Mouse (Mus musculus) ovary, adult 2 months (tissue): ENCODE results near the gene Plekha1. TPM values are rescaled to one million over a fixed set of nuclear protein-coding genes. Genes with fewer than 3 reads are reported as not detected.

Source experiments
- polyA plus RNA-seq: library from polyadenylated mRNA; depleted of rRNA; stranded (reverse); fragments of >200 nt; gene quantifications from 2 replicates; pipeline ENCODE4 v1.2.3, GENCODE M21; 2012; rRNA removed

Plekha1 gene
- 38.5 and 38.7 TPM in 2 replicates for polyA plus RNA-seq

DNA sequence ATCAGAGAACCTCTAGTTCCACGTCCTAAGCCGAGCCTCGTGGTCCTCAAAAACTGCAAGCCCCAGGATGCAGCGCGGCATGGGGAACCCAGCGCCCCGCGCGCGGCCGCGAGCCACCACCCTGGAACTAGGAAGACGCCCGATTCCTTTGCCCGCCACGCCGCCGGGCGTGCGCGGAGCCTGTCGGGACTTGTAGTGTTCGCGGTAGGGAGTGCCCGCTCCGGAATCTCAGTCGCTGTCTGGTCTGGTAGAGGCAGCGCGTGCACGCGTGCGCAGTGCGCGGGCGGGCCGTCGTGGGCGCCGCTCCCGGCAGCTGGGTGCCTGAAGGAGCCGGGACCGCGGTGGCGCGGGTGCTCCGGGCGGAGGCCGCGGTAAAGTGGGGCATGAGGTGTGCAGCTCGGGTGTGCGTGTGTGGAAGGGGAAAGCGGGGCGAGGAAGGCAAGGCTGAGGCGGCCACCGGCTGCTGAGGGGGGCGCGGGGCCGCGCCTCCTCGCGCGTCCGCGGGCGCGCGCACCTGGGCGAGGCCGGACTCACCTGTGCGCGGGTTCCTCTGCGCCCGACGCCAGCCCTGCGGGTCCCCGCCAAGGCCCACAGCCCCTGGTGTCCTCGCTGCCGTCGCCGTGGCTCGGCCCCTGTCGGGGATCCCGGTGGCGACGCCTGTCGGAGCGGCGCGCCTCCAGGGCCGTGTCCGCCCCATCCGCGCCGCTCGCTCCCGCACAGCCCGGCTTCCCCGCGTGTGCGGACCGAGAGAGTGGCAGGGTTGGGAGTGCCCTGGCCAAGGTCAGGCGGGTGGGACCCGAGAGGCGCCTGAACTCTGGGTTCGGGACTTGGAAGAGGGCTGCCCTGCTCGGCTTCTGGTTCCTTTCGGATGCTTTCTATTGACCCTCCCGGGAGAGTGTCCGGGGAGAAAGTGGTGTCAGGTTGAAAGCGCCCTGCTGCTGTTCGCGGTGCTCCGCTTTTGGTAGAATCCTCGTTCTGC, at the start of gene Plekha1:
TSS of gene Plekha1 (plus strand) at position 144 of the 979 bp plus-strand sequence.

DNA sequence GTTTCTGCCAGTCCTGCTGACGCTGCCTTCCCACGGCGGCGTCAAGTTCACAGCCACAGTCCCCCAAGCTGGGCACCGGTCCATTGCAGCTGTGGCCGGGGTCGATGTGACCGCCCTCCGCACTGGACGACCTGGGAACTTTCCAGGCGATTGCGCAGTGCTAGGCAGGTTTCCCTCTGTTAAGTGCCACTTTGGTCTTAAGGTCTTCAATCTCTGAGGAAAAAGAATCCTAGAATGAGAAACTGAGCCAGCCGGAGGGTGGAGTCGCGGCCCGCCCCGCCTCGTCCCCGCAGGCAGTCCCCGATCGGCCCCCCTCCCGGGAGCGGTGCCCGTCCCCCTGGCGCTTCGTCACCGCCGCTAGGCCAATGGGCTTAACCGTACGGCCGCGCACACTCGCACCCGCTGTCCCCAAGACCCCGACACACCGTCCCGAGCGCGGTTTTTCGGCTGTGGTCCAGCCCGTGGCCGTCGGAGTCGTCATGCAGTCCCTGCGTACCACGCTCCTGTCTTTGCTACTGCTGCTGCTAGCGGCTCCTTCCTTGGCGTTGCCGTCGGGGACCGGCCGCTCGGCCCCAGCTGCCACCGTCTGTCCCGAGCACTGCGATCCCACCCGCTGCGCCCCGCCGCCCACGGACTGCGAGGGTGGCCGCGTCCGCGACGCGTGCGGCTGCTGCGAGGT, 70.4 kb downstream of the Plekha1 start, which contains the start of gene Htra1:
TSS of gene Htra1 (plus strand) at position 319 of the 679 bp plus-strand sequence.

Other genes starting within 250 kb of the Plekha1 start
- 0.31 and 0.81 TPM in 2 replicates for gene Btbd16, start 91.7 kb upstream of the Plekha1 start, polyA plus RNA-seq
- 659 and 867 TPM in 2 replicates for gene Htra1, start 70.4 kb downstream of the Plekha1 start, polyA plus RNA-seq
- gene Dmbt1, start 166.3 kb downstream of the Plekha1 start, polyA plus RNA-seq: 0.23 and 0.39 TPM in 2 replicates